Mouse (Mus musculus) heart, embryonic 12.5 days (tissue): Measurements from ENCODE around the gene Shtn1. TPM values are rescaled to one million over a fixed set of nuclear protein-coding genes. Genes with fewer than 3 reads are reported as not detected.

Source experiments
- ATAC-seq: fragments of 200-750 bp; cut with Nextera tagmentation; 2 replicates; pipeline ENCODE4 v1.8.0; 2017; ENCODE audit warnings: moderate TSS enrichment, moderate library complexity; ENCODE audit not compliant: insufficient number of reproducible peaks, low FRiP score
- H3K27ac ChIP-seq: fragments of 300-500 bp; sonication (generic); 2 replicates; pipeline ENCODE4 v1.5.1; 2016; ENCODE audit warnings: mild to moderate bottlenecking, moderate library complexity; ENCODE audit not compliant: poor library complexity, severe bottlenecking
- H3K27me3 ChIP-seq: fragments of 300-500 bp; sonication (generic); replicated peaks from 2 replicates; pipeline ENCODE4 v1.6.1; 2016; ENCODE audit warnings: mild to moderate bottlenecking, moderate library complexity
- H3K36me3 ChIP-seq: fragments of 300-500 bp; sonication (generic); 2 replicates; pipeline ENCODE4 v1.6.1; 2016; ENCODE audit warnings: mild to moderate bottlenecking, moderate library complexity
- H3K4me1 ChIP-seq: fragments of 300-500 bp; sonication (generic); replicated peaks from 2 replicates; pipeline ENCODE4 v1.6.1; 2016; ENCODE audit warnings: mild to moderate bottlenecking
- H3K4me2 ChIP-seq: fragments of 300-500 bp; sonication (generic); 2 replicates; pipeline ENCODE4 v1.6.1; 2016; ENCODE audit warnings: mild to moderate bottlenecking, moderate library complexity
- H3K4me3 ChIP-seq: fragments of 300-500 bp; sonication (generic); 2 replicates; pipeline ENCODE4 v1.5.1; 2016; ENCODE audit warnings: mild to moderate bottlenecking
- H3K9ac ChIP-seq: fragments of 300-500 bp; sonication (generic); 2 replicates; pipeline ENCODE4 v1.6.1; 2016; ENCODE audit warnings: mild to moderate bottlenecking, moderate library complexity
- H3K9me3 ChIP-seq: fragments of 300-500 bp; sonication (generic); replicated peaks from 2 replicates; pipeline ENCODE4 v1.6.1; 2016; ENCODE audit warnings: mild to moderate bottlenecking, moderate library complexity
- WGBS: fragments of 180-500 bp; shearing (Covaris S2); methylation state at CpG from one replicate; pipeline ENCODE4 v1.1.7; 2016; 5-methylcytosine and 5-hydroxymethylcytosine counted together
- polyA plus RNA-seq: library from polyadenylated mRNA; unstranded; fragments of >200 nt; fragmentation: Nextera tagmentation; extraction: Ambion mirVana; gene quantifications from 2 replicates; pipeline ENCODE4 v1.2.1, GENCODE M21; 2016

Shtn1 gene
- polyA plus RNA-seq, 1 experiment from 2014 or later: 0.41 TPM

GRCm38 (mm10) chr19:59071979-59072378 is 3.9 kb downstream of the Shtn1 start:
- Histone ChIP-seq H3K27me3 (peaks cover 47% of the 10 kb centered on the region), H3K36me3 (no peaks in the 10 kb centered on the region), H3K4me2 (no peak overlapping the region), H3K9me3 (no peaks in the 10 kb centered on the region), H3K4me1 (peaks cover 13% of the 10 kb centered on the region; the same call in 1 of the 2 replicates), H3K9ac (no peak overlapping the region), H3K4me3 (no peak overlapping the region), H3K27ac (no peak overlapping the region)
- 76% methylated on average over 2 of the region's 2 CpGs for WGBS
- ATAC-seq: no peak

DNA sequence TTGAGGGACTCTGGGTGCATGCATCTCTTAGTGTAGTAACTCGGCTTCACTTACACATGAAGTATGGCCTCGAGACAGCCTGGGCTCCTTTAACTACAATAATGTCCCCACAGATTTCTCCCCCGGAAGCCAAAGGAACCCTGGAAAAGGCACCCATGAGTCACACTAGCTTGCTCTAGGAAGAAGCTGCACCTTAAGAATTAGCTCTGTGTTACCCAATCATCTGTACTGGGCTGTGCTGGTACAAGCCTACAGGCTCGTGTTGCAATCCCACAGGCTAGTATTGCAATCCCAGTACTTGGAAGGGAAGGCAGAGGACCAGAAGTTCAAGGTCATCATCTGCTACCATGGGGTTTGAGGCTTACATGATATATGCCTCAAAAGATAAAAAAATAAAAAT is 4.5 kb downstream of the Shtn1 start:
- H3K4me2 ChIP-seq: no peak overlapping the region
- ATAC-seq: no peak
- no peaks in the 10 kb centered on the region for H3K36me3 ChIP-seq
- WGBS: 75% methylated on average over 4 of the region's 4 CpGs
- H3K27me3 ChIP-seq: peaks cover 41% of the 10 kb centered on the region
- peaks cover 13% of the 10 kb centered on the region; the same call in 1 of the 2 replicates for H3K4me1 ChIP-seq
- no peaks in the 10 kb centered on the region for H3K9me3 ChIP-seq
- H3K4me3 ChIP-seq: no peak overlapping the region
- H3K9ac ChIP-seq: no peak overlapping the region
- H3K27ac ChIP-seq: no peak overlapping the region

GRCm38 (mm10) chr19:59067652-59068051 is 8.2 kb downstream of the Shtn1 start:
- no peak for ATAC-seq
- H3K9me3 ChIP-seq: no peaks in the 10 kb centered on the region
- no peak overlapping the region for H3K4me3 ChIP-seq
- peaks cover 4% of the 10 kb centered on the region; the same call in 1 of the 2 replicates for H3K27me3 ChIP-seq
- no peaks in the 10 kb centered on the region for H3K4me1 ChIP-seq
- no peak overlapping the region for H3K4me2 ChIP-seq
- H3K36me3 ChIP-seq: no peaks in the 10 kb centered on the region
- H3K9ac ChIP-seq: no peak overlapping the region
- 71% methylated on average over 1 of the region's 1 CpGs for WGBS
- H3K27ac ChIP-seq: no peak overlapping the region

- 81% methylated on average over 2 of the region's 2 CpGs for WGBS
- ATAC-seq: no peak
These were observed 9.2 kb downstream of the Shtn1 start for GRCm38 (mm10) chr19:59066670-59067069.

DNA sequence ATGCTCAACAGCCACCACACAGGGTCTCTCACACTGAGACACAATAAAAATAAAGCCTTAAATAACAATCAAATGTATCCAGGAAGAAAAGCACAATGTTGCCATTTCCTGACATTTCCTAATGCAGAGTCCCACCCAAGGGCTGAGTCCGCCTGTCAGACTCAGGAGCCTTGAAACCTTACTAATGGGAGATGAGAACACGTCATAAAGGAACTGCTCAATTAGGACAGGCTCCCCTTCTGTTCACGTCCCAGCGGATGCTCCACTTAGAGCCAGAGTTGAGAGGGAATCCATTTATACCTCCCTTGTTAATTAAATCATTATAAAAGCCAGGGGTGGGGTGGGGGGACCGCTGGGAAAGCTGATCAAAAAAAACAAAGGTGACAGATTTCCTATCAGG is 9.8 kb downstream of the Shtn1 start:
- Histone ChIP-seq H3K36me3 (no peaks in the 10 kb centered on the region), H3K9ac (no peak overlapping the region), H3K27me3 (peaks cover 4% of the 10 kb centered on the region; the same call in 1 of the 2 replicates), H3K4me2 (no peak overlapping the region), H3K4me1 (no peaks in the 10 kb centered on the region), H3K4me3 (no peak overlapping the region), H3K9me3 (no peaks in the 10 kb centered on the region), H3K27ac (no peak overlapping the region)
- no peak for ATAC-seq
- 45% methylated on average over 5 of the region's 5 CpGs for WGBS

More at GRCm38 (mm10) chr19:59066670-59067069, 9.2 kb downstream of the Shtn1 start:
- Histone ChIP-seq H3K27ac (no peak overlapping the region), H3K9ac (no peak overlapping the region), H3K4me3 (no peak overlapping the region), H3K4me1 (no peaks in the 10 kb centered on the region), H3K4me2 (no peak overlapping the region), H3K9me3 (no peaks in the 10 kb centered on the region), H3K36me3 (no peaks in the 10 kb centered on the region), H3K27me3 (peaks cover 4% of the 10 kb centered on the region; the same call in 1 of the 2 replicates)

GRCm38 (mm10) chr19:59064616-59065015 is 11.3 kb downstream of the Shtn1 start:
- Histone ChIP-seq H3K27me3 (peaks cover 4% of the 10 kb centered on the region; the same call in 1 of the 2 replicates), H3K9me3 (no peaks in the 10 kb centered on the region), H3K4me2 (no peak overlapping the region), H3K4me3 (no peak overlapping the region), H3K27ac (no peak overlapping the region), H3K9ac (no peak overlapping the region), H3K4me1 (no peaks in the 10 kb centered on the region), H3K36me3 (no peaks in the 10 kb centered on the region)
- no peak for ATAC-seq
- WGBS: 81% methylated on average over 5 of the region's 5 CpGs

DNA sequence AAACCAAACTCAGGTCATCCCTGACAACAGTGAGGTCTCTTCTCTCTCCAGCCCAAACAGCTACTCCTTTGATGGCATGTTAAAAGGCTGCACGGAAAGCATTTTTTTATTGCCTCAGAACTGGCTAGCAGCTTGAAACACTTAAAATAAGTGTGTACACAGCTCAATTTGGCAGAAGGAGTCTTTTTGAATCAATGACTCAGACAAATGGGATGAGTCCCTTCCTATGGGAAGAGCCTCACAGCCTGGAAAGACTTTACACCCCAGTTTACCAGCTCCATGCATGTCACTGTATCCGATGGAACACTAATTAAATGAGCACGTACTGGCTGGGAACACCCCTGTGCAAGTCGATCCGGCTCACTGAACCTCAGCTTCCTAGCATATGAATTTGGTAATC is 12.3 kb downstream of the Shtn1 start:
- no peak overlapping the region for H3K4me3 ChIP-seq
- 89% methylated on average over 5 of the region's 5 CpGs for WGBS
- H3K9ac ChIP-seq: no peak overlapping the region

GRCm38 (mm10) chr19:59058105-59058504 is 17.8 kb downstream of the Shtn1 start:
- 0 out of 2 replicates have a peak, but pooled peaks cover 3% of the 10 kb centered on the region for H3K27me3 ChIP-seq
- ATAC-seq: no peak
- no peak overlapping the region for H3K4me3 ChIP-seq
- WGBS: 81% methylated on average over 4 of the region's 4 CpGs
- H3K27ac ChIP-seq: no peak overlapping the region
- no peaks in the 10 kb centered on the region for H3K4me1 ChIP-seq
- no peak overlapping the region for H3K4me2 ChIP-seq
- no peaks in the 10 kb centered on the region for H3K36me3 ChIP-seq
- no peak overlapping the region for H3K9ac ChIP-seq
- H3K9me3 ChIP-seq: no peaks in the 10 kb centered on the region

More for the DNA sequence above, 12.3 kb downstream of the Shtn1 start:
- Histone ChIP-seq H3K9me3 (no peaks in the 10 kb centered on the region), H3K36me3 (no peaks in the 10 kb centered on the region), H3K27ac (no peak overlapping the region), H3K4me2 (no peak overlapping the region), H3K4me1 (no peaks in the 10 kb centered on the region), H3K27me3 (peaks cover 4% of the 10 kb centered on the region; the same call in 1 of the 2 replicates)
- ATAC-seq: no peak

DNA sequence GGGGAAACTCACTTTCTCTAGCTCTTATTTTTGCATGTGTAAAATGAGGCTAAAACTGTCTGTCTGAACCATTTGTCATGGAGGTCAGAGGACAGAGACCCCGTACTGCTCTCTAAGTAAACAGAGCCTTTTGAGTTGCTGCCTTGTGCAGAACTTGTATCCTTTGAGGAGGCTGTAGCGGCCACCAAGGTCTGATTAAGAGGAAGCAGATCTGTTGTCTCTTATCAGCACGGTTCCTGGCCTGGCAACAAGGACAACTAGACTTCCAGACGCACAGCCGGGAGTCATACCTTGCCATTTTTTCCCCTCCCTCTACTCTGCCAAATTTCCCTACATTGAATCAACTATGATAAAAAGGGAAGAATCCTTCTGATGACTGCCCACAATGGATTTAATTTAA is 18.5 kb downstream of the Shtn1 start:
- ATAC-seq: no peak
- H3K36me3 ChIP-seq: no peaks in the 10 kb centered on the region
- H3K27me3 ChIP-seq: 0 out of 2 replicates have a peak, but pooled peaks cover 3% of the 10 kb centered on the region
- H3K4me1 ChIP-seq: no peaks in the 10 kb centered on the region
- H3K4me2 ChIP-seq: no peak overlapping the region
- H3K9ac ChIP-seq: no peak overlapping the region
- H3K27ac ChIP-seq: no peak overlapping the region
- 11% methylated on average over 5 of the region's 5 CpGs for WGBS
- H3K4me3 ChIP-seq: no peak overlapping the region
- H3K9me3 ChIP-seq: no peaks in the 10 kb centered on the region

DNA sequence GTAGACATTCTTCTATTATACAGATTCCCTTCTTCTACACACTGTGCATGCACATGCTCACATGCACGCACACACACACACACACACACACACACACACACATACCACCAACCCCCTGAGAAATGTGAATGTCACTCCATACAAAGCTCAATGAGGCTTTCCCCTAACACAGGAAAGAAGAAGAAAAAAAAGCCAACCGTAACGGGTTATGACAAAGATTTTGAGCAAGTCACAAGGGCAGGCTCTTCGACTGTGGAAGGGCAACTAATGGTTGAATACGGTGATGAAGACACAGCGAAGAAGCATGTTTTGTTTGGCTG is 21.3 kb downstream of the Shtn1 start:
- H3K9ac ChIP-seq: no peak overlapping the region
- 71% methylated on average over 6 of the region's 6 CpGs for WGBS
- no peak for ATAC-seq
- H3K27me3 ChIP-seq: 0 out of 2 replicates have a peak, but pooled peaks cover 3% of the 10 kb centered on the region
- H3K27ac ChIP-seq: no peak overlapping the region
- no peak overlapping the region for H3K4me2 ChIP-seq
- H3K4me1 ChIP-seq: no peaks in the 10 kb centered on the region
- no peak overlapping the region for H3K4me3 ChIP-seq
- H3K36me3 ChIP-seq: no peaks in the 10 kb centered on the region
- no peaks in the 10 kb centered on the region for H3K9me3 ChIP-seq

- no peaks in the 10 kb centered on the region for H3K9me3 ChIP-seq
- H3K4me2 ChIP-seq: no peak overlapping the region
- ATAC-seq: no peak
- H3K4me1 ChIP-seq: no peaks in the 10 kb centered on the region
- no peaks in the 10 kb centered on the region for H3K36me3 ChIP-seq
- H3K27me3 ChIP-seq: 0 out of 2 replicates have a peak, but pooled peaks cover 3% of the 10 kb centered on the region
- no peak overlapping the region for H3K9ac ChIP-seq
- H3K4me3 ChIP-seq: no peak overlapping the region
- H3K27ac ChIP-seq: no peak overlapping the region
- WGBS: 88% methylated on average over 6 of the region's 6 CpGs
These were observed 21.8 kb downstream of the Shtn1 start for GRCm38 (mm10) chr19:59053931-59054631.
